Mouse (Mus musculus): ENCODE data around the gene Cgn. TPM values are rescaled to one million over a fixed set of nuclear protein-coding genes. Genes with fewer than 3 reads are reported as not detected.

Cgn gene
- polyA plus RNA-seq (2016; fragmentation: Nextera tagmentation; extraction: Ambion mirVana) = 4.1 and 4.3 TPM in 2 replicates

- peak within 1 kb of the TSS; percentile 67 for H3K9ac ChIP-seq
- H3K27me3 ChIP-seq (replicated peaks) = no peaks in the 10 kb centered on the region
- H3K27ac ChIP-seq = peak within 1 kb of the TSS; percentile 46; the same call in 1 of the 2 replicates
- peaks cover 5% of the 10 kb centered on the region for H3K4me1 ChIP-seq
- peak within 1 kb of the TSS; percentile 76 for H3K4me2 ChIP-seq (replicated peaks)
- WGBS = under 1% methylated on average over 33 of the region's 35 CpGs
- H3K4me3 ChIP-seq = peak within 1 kb of the TSS; percentile 48
- no peaks in the 10 kb centered on the region for H3K9me3 ChIP-seq
- H3K36me3 ChIP-seq = no peaks in the 10 kb centered on the region
- peak; percentile 92 for ATAC-seq (ENCODE audit: low FRiP score, low read depth)
Measured at GRCm38 (mm10) chr3:94786367-94786835, at the start of gene Cgn. Cgn (minus strand) TSS chr3:94786492.

DNA sequence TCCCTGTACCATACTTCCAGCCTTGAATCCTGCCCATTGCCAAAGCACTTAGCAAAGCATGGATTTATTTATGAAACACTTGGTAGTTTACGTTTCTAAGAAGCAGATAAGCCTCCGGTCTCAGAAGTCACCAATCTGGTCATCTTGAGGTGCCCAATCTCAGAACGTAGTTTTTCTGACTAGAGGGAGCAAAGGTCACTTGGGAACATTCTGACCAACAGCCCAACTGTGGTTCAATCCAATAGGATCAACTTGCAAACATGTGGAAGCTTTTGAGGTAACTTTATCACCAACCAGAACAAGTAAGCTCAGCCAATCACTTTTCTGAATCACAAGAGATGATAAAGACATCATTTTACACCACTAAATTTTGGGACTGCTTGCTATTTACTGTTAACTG is 49.1 kb upstream of the Cgn start:
- no peak for ATAC-seq (ENCODE audit: low FRiP score, low read depth)
- H3K9me3 ChIP-seq = no peaks in the 10 kb centered on the region
- no peak overlapping the region for H3K27ac ChIP-seq
- WGBS = 85% methylated on average over 3 of the region's 3 CpGs
- H3K4me2 ChIP-seq (replicated peaks) = no peak overlapping the region
- H3K4me1 ChIP-seq = peaks cover 17% of the 10 kb centered on the region
- no peaks in the 10 kb centered on the region for H3K36me3 ChIP-seq
- no peak overlapping the region for H3K4me3 ChIP-seq
- H3K9ac ChIP-seq = no peak overlapping the region
- no peaks in the 10 kb centered on the region for H3K27me3 ChIP-seq (replicated peaks)

GRCm38 (mm10) chr3:94833358-94833757 is 47.1 kb upstream of the Cgn start:
- H3K9ac ChIP-seq = no peak overlapping the region
- no peak overlapping the region for H3K4me2 ChIP-seq (replicated peaks)
- no peaks in the 10 kb centered on the region for H3K9me3 ChIP-seq
- H3K4me3 ChIP-seq = no peak overlapping the region
- no peak for ATAC-seq (ENCODE audit: low FRiP score, low read depth)
- H3K4me1 ChIP-seq = no peaks in the 10 kb centered on the region
- no peaks in the 10 kb centered on the region for H3K27me3 ChIP-seq (replicated peaks)
- H3K27ac ChIP-seq = no peak overlapping the region
- no peaks in the 10 kb centered on the region for H3K36me3 ChIP-seq

DNA sequence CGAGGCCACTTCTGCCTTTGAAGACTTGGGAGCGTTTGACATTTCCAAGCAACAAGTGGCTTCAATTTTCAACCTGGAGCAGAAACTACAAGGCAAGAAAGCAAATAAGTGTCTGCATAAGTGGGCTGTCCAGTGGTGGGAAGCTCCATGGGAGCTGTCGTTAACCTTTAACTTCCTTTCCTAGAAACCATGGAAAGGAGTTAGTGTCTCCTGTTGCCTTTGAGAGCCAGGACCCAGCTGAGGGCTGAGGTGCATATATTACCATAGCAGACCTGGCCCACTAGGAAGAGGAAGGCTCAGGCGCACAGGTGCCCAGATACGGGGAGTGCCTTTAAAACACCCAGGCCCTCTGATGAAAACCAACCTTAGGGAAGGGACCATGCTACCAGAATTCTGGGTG is 46.4 kb upstream of the Cgn start:
- no peaks in the 10 kb centered on the region for H3K4me1 ChIP-seq
- no peak overlapping the region for H3K27ac ChIP-seq
- no peaks in the 10 kb centered on the region for H3K9me3 ChIP-seq
- H3K36me3 ChIP-seq = no peaks in the 10 kb centered on the region
- H3K4me3 ChIP-seq = no peak overlapping the region
- WGBS = 85% methylated on average over 5 of the region's 5 CpGs
- H3K4me2 ChIP-seq (replicated peaks) = no peak overlapping the region
- H3K27me3 ChIP-seq (replicated peaks) = no peaks in the 10 kb centered on the region
- no peak for ATAC-seq (ENCODE audit: low FRiP score, low read depth)
- H3K9ac ChIP-seq = no peak overlapping the region

- no peaks in the 10 kb centered on the region for H3K27me3 ChIP-seq (replicated peaks)
- no peak overlapping the region for H3K4me3 ChIP-seq
- no peak for ATAC-seq (ENCODE audit: low FRiP score, low read depth)
- no peaks in the 10 kb centered on the region for H3K4me1 ChIP-seq
- no peak overlapping the region for H3K9ac ChIP-seq
- WGBS = 40% methylated on average over 9 of the region's 9 CpGs
- H3K27ac ChIP-seq = no peak overlapping the region
- no peaks in the 10 kb centered on the region for H3K9me3 ChIP-seq
- no peak overlapping the region for H3K4me2 ChIP-seq (replicated peaks)
- H3K36me3 ChIP-seq = no peaks in the 10 kb centered on the region
Measured at GRCm38 (mm10) chr3:94832100-94832499, 45.8 kb upstream of the Cgn start.

DNA sequence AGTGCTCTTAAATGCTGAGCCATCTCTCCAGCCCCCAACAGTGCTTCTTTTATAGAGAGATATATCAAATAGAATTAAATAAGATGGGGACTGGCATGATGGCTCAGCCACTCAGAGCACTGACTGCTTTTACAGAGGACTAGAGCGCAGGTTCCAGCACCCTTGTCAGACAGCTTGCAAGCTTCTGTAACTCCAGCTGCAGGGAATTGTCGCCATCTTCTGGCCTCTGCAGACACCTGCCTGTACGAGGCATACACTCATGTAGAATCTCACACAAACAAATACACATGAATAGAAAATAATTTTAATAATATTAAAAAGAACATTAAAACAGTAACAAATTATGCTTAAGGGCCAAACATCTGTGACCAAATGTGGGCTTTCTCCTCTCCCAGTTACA is 37.8 kb upstream of the Cgn start:
- Histone ChIP-seq H3K9ac (no peak overlapping the region), H3K4me3 (no peak overlapping the region), H3K4me1 (no peaks in the 10 kb centered on the region), H3K27me3 (replicated peaks) (no peaks in the 10 kb centered on the region), H3K36me3 (no peaks in the 10 kb centered on the region), H3K4me2 (replicated peaks) (no peak overlapping the region), H3K27ac (no peak overlapping the region), H3K9me3 (no peaks in the 10 kb centered on the region)
- 77% methylated on average over 3 of the region's 3 CpGs for WGBS
- no peak for ATAC-seq (ENCODE audit: low FRiP score, low read depth)

GRCm38 (mm10) chr3:94822082-94822481 is 35.8 kb upstream of the Cgn start:
- Histone ChIP-seq H3K27ac (no peak overlapping the region), H3K36me3 (no peaks in the 10 kb centered on the region), H3K4me2 (replicated peaks) (peak overlapping the region; percentile 70), H3K4me3 (no peak overlapping the region), H3K27me3 (replicated peaks) (no peaks in the 10 kb centered on the region), H3K9ac (peak overlapping the region; percentile 80; the same call in 1 of the 2 replicates), H3K4me1 (no peaks in the 10 kb centered on the region), H3K9me3 (no peaks in the 10 kb centered on the region)
- WGBS = 83% methylated on average over 4 of the region's 4 CpGs
- ATAC-seq (ENCODE audit: low FRiP score, low read depth) = no peak

DNA sequence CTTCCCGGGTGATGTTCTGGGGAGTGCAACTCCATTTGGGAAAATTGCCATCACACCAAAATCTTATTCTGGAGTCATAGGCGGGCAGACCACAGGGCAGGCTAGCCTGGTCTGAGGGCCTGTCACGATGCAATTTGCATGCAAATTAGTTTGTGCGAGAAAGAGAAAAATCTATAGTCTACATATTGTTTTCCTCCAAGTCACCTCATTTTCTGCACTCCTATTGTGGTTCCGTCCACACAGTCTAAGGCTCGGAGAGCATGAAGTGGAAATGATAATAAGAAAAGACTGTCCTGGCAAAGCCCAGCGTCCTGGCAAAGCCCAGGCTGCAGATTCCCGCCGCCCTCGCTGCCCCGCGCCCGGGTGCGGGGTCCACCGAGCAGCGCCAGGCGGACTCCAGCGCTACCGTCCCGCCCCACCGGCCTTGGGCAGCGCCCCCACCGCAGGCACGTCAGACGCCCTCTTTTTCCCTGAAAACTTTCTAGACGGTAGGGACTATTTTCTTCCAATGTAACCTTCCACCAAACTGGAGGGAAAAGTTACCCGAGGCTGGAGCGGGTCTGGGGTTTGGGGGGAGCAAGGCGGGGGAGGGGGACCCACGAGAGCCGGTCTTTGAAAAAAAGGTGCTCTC is 34.8 kb upstream of the Cgn start:
- peak overlapping the region; percentile 80 for H3K9ac ChIP-seq
- H3K27me3 ChIP-seq (replicated peaks) = no peaks in the 10 kb centered on the region
- H3K27ac ChIP-seq = peak overlapping the region; percentile 68; the same call in 1 of the 2 replicates
- H3K9me3 ChIP-seq = no peaks in the 10 kb centered on the region
- peak overlapping the region; percentile 70 for H3K4me2 ChIP-seq (replicated peaks)
- H3K36me3 ChIP-seq = no peaks in the 10 kb centered on the region
- no peaks in the 10 kb centered on the region for H3K4me1 ChIP-seq
- 1% methylated on average over 31 of the region's 31 CpGs for WGBS
- ATAC-seq (ENCODE audit: low FRiP score, low read depth) = peak; percentile 79
- peak overlapping the region; percentile 66 for H3K4me3 ChIP-seq

GRCm38 (mm10) chr3:94819452-94820425 is 33.4 kb upstream of the Cgn start:
- no peak overlapping the region for H3K27ac ChIP-seq
- no peaks in the 10 kb centered on the region for H3K4me1 ChIP-seq
- H3K27me3 ChIP-seq (replicated peaks) = no peaks in the 10 kb centered on the region
- H3K9ac ChIP-seq = no peak overlapping the region
- H3K36me3 ChIP-seq = no peaks in the 10 kb centered on the region
- H3K4me2 ChIP-seq (replicated peaks) = no peak overlapping the region
- no peak overlapping the region for H3K4me3 ChIP-seq
- ATAC-seq (ENCODE audit: low FRiP score, low read depth) = no peak
- no peaks in the 10 kb centered on the region for H3K9me3 ChIP-seq
- WGBS = 81% methylated on average over 24 of the region's 24 CpGs

DNA sequence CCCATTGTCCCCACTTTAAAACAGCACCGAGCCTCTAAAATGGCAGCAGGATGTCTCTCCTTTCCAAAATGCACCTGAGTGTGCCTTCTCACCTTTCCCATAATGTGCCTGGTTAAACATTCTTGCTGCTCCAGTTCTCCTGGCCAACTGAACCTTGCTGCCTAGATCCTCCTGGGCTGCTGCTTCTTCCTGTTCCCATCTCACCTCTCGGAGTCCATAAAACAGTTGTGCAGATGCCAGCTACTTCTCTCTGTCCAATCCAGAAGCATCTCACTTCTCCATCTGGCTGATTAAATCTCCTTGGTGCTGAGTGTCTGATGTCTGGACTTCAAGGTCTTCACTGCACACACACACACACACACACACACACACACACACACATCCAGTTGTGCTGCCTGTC is 31.4 kb upstream of the Cgn start:
- Histone ChIP-seq H3K27me3 (replicated peaks) (no peaks in the 10 kb centered on the region), H3K9ac (no peak overlapping the region), H3K9me3 (no peaks in the 10 kb centered on the region), H3K27ac (no peak overlapping the region), H3K4me3 (no peak overlapping the region), H3K4me1 (no peaks in the 10 kb centered on the region), H3K36me3 (no peaks in the 10 kb centered on the region), H3K4me2 (replicated peaks) (no peak overlapping the region)
- WGBS = 84% methylated on average over 2 of the region's 2 CpGs
- ATAC-seq (ENCODE audit: low FRiP score, low read depth) = no peak

DNA sequence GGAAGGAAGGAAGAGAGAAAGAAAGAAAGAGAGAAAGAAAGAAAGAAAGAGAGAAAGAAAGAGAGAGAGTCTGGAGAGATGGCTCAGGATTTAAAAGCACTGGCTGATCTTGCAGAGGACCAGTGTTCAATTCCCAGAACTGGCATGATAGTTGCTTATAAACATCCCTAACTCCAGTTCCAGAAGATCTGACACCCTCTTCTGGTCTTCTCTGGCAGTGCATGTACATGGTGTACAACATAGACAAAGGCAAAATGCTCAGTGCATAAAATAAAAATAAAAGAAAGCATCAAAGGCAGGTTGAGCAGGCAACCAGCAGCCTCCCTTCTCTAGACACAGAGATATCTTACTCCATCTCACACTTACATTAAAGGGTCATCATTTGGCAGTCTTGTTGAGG is 29.3 kb upstream of the Cgn start:
- Histone ChIP-seq H3K27ac (no peak overlapping the region), H3K27me3 (replicated peaks) (no peaks in the 10 kb centered on the region), H3K36me3 (no peaks in the 10 kb centered on the region), H3K9ac (no peak overlapping the region), H3K9me3 (no peaks in the 10 kb centered on the region), H3K4me1 (no peaks in the 10 kb centered on the region), H3K4me3 (no peak overlapping the region), H3K4me2 (replicated peaks) (no peak overlapping the region)
- no peak for ATAC-seq (ENCODE audit: low FRiP score, low read depth)

- Histone ChIP-seq H3K36me3 (no peaks in the 10 kb centered on the region), H3K27ac (no peak overlapping the region), H3K4me1 (no peaks in the 10 kb centered on the region), H3K9me3 (no peaks in the 10 kb centered on the region), H3K4me3 (no peak overlapping the region), H3K9ac (no peak overlapping the region), H3K27me3 (replicated peaks) (no peaks in the 10 kb centered on the region), H3K4me2 (replicated peaks) (no peak overlapping the region)
- WGBS = 88% methylated on average over 4 of the region's 4 CpGs
- ATAC-seq (ENCODE audit: low FRiP score, low read depth) = no peak
Measured at GRCm38 (mm10) chr3:94814663-94815062, 28.4 kb upstream of the Cgn start.

Data from neural tube, embryonic 12.5 days (tissue).